In genomic region chr14:25538522-25538921, GRCm38 (mm10) we compare ENCODE assay signal across 16 mouse cellular contexts.
"Had no signal": no experiment of that assay in that cellular context is flagged by ENCODE, and none has a peak within 500 bp of the region (broad histone marks: within the 10 kb centered on the region; RNA-seq: fewer than 3 reads in every experiment).

No protein-coding gene starts in this region.

- H3K36me3 ChIP-seq: lung, embryonic 15.5 days had no signal

- H3K9ac ChIP-seq: limb, embryonic 15.5 days; lung, embryonic 15.5 days; midbrain, embryonic 12.5 days; neural tube, embryonic 12.5 days had no signal

- DNase-seq: kidney, adult 8-10 months; kidney, postnatal 36 days; layer of hippocampus, adult 9-11 months; layer of hippocampus, postnatal 36 days; lung, postnatal 14 days; retina, postnatal 1 day; right cerebral cortex, postnatal 4 days; spleen, adult 18-20 months; thymus, adult 18-20 months; thymus, postnatal 14 days had no signal

- H3K9me3 ChIP-seq: limb, embryonic 15.5 days; lung, embryonic 15.5 days; megakaryocyte, embryonic 14.5 days; midbrain, embryonic 12.5 days; neural tube, embryonic 12.5 days had no signal

- H3K27me3 ChIP-seq: limb, embryonic 15.5 days; lung, embryonic 15.5 days; midbrain, embryonic 12.5 days; neural tube, embryonic 12.5 days had no signal

- H3K4me2 ChIP-seq: limb, embryonic 15.5 days; lung, embryonic 15.5 days; midbrain, embryonic 12.5 days; neural tube, embryonic 12.5 days had no signal

- H3K4me3 ChIP-seq: limb, embryonic 15.5 days; lung, embryonic 15.5 days; megakaryocyte, embryonic 14.5 days; midbrain, embryonic 12.5 days; neural tube, embryonic 12.5 days had no signal

- H3K27ac ChIP-seq: limb, embryonic 15.5 days; lung, embryonic 15.5 days; macrophage; neural tube, embryonic 12.5 days had no signal
